Mouse (Mus musculus) forebrain, embryonic 15.5 days (tissue): ENCODE results near the gene Homer2. TPM values are rescaled to one million over a fixed set of nuclear protein-coding genes. Genes with fewer than 3 reads are reported as not detected.

ENCODE experiments used
- ATAC-seq: fragments of 200-750 bp; cut with Nextera tagmentation; replicated peaks from 2 replicates; pipeline ENCODE4 v1.8.0; 2017; ENCODE audit warnings: mild to moderate bottlenecking, moderate TSS enrichment, moderate library complexity
- H3K27ac ChIP-seq: fragments of 300-500 bp; sonication (generic); replicated peaks from 2 replicates; pipeline ENCODE4 v1.5.1; 2015; ENCODE audit warnings: mild to moderate bottlenecking, inconsistent platforms
- H3K27me3 ChIP-seq: fragments of 300-500 bp; sonication (generic); 2 replicates; pipeline ENCODE4 v1.6.1; 2015; ENCODE audit warnings: inconsistent platforms
- H3K36me3 ChIP-seq: fragments of 300-500 bp; sonication (generic); 2 replicates; pipeline ENCODE4 v1.6.1; 2015; ENCODE audit warnings: mild to moderate bottlenecking, inconsistent platforms
- H3K4me1 ChIP-seq: fragments of 300-500 bp; sonication (generic); 2 replicates; pipeline ENCODE4 v1.6.1; 2015; ENCODE audit warnings: inconsistent platforms
- H3K4me2 ChIP-seq: fragments of 300-500 bp; sonication (generic); replicated peaks from 2 replicates; pipeline ENCODE4 v1.6.1; 2015; ENCODE audit warnings: mild to moderate bottlenecking, inconsistent platforms
- H3K4me3 ChIP-seq: fragments of 300-500 bp; sonication (generic); 2 replicates; pipeline ENCODE4 v1.5.1; 2015; ENCODE audit warnings: mild to moderate bottlenecking, inconsistent platforms
- H3K9ac ChIP-seq: fragments of 300-500 bp; sonication (generic); replicated peaks from 2 replicates; pipeline ENCODE4 v1.6.1; 2015; ENCODE audit warnings: mild to moderate bottlenecking, inconsistent platforms
- H3K9me3 ChIP-seq: fragments of 300-500 bp; sonication (generic); 2 replicates; pipeline ENCODE4 v1.6.1; 2016; ENCODE audit warnings: inconsistent platforms
- WGBS: fragments of 180-500 bp; shearing (Covaris S2); methylation state at CpG from one replicate; pipeline ENCODE4 v1.1.7; 2015; ENCODE audit warnings: mixed read lengths; 5-methylcytosine and 5-hydroxymethylcytosine counted together
- polyA plus RNA-seq: library from polyadenylated mRNA; unstranded; fragments of >200 nt; fragmentation: Nextera tagmentation; extraction: Ambion mirVana; gene quantifications from 2 replicates; pipeline ENCODE4 v1.2.1, GENCODE M21; 2015

Homer2 gene
- polyA plus RNA-seq, 1 experiment from 2014 or later = 25.9 TPM

GRCm38 (mm10) chr7:81599379-81600280 is 107.7 kb downstream of the Homer2 start:
- no peak overlapping the region for H3K4me3 ChIP-seq
- 76% methylated on average over 8 of the region's 8 CpGs for WGBS
- no peak for ATAC-seq
- no peaks in the 10 kb centered on the region for H3K4me1 ChIP-seq
- H3K9ac ChIP-seq = no peak overlapping the region
- H3K9me3 ChIP-seq = no peaks in the 10 kb centered on the region
- H3K27ac ChIP-seq = no peak overlapping the region
- no peak overlapping the region for H3K4me2 ChIP-seq
- peaks cover 26% of the 10 kb centered on the region for H3K36me3 ChIP-seq
- H3K27me3 ChIP-seq = no peaks in the 10 kb centered on the region

DNA sequence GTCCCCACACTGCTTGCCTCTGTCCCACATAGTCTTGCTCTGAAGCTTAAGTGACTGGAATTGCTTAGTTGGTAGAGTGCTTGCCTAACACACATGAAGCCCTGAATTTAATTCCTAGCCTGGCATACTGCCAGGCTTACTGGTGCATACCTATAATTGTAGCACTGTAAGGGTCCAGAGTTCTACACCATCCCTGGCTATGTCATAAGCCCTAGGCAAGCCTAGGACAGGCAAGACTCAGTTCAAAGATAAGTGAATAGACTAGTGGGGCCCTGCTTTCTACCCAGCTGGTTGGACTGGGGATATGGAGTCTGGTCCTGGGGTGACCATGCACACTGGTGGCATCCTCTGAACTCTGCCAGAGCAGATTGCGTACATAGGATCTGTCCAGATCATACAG is 109.7 kb downstream of the Homer2 start:
- no peak overlapping the region for H3K27ac ChIP-seq
- no peaks in the 10 kb centered on the region for H3K27me3 ChIP-seq
- H3K4me3 ChIP-seq = no peak overlapping the region
- H3K4me2 ChIP-seq = no peak overlapping the region
- no peaks in the 10 kb centered on the region for H3K4me1 ChIP-seq
- peaks cover 33% of the 10 kb centered on the region for H3K36me3 ChIP-seq
- whole genome bisulfite sequencing = 85% methylated on average over 1 of the region's 1 CpGs
- H3K9me3 ChIP-seq = no peaks in the 10 kb centered on the region
- H3K9ac ChIP-seq = no peak overlapping the region
- ATAC-seq = no peak

GRCm38 (mm10) chr7:81596086-81596485 is 111.2 kb downstream of the Homer2 start:
- Histone ChIP-seq H3K27ac (no peak overlapping the region), H3K4me1 (no peaks in the 10 kb centered on the region), H3K27me3 (no peaks in the 10 kb centered on the region), H3K4me2 (no peak overlapping the region), H3K36me3 (peaks cover 49% of the 10 kb centered on the region), H3K9me3 (no peaks in the 10 kb centered on the region), H3K9ac (no peak overlapping the region), H3K4me3 (no peak overlapping the region)
- WGBS = 95% methylated on average over 6 of the region's 6 CpGs
- ATAC-seq = no peak

DNA sequence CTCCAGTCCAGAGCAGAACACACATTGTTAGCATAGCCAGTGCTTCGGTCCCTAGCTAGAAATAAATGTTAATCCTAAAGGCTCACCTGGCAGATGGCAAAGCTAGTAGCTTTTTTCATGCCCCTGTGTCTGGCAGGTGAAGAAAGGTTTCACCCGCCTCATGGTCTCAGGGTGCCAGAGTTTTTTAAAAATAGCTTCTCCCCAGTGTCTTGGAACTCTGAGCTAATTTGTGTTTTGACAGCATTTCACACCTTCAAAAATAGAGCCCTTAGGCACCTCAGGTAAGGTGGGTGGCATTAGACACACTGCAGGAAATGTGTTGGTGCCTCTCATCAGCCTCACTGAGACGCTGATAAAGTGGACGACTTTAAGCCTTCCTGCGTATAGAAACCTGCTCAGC is 112.3 kb downstream of the Homer2 start:
- WGBS = 89% methylated on average over 5 of the region's 5 CpGs
- ATAC-seq = no peak
- no peaks in the 10 kb centered on the region for H3K4me1 ChIP-seq
- no peak overlapping the region for H3K27ac ChIP-seq
- no peaks in the 10 kb centered on the region for H3K9me3 ChIP-seq
- no peaks in the 10 kb centered on the region for H3K27me3 ChIP-seq
- no peak overlapping the region for H3K4me3 ChIP-seq
- no peak overlapping the region for H3K4me2 ChIP-seq
- H3K36me3 ChIP-seq = peaks cover 55% of the 10 kb centered on the region
- no peak overlapping the region for H3K9ac ChIP-seq

DNA sequence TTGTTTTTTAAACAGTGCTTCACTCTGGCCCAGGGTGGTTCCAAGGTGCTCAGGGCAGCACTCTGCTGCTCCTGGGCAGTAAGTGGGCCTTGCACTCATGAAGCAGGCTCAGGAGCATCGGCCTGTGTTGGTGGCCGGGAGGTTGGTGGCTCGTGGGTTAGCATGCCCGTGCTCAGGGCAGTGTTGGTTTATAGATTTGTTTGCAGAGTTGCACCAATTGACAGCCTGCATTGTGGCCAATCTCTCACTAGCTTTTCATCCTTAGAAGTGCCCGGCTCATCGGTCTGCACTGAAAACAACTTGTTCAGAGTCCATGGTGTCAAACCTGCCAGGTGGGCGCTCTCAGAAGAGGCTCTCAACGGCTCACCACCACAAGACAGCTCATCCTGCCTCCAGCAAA is 113.9 kb downstream of the Homer2 start:
- H3K9me3 ChIP-seq = no peaks in the 10 kb centered on the region
- no peak overlapping the region for H3K4me2 ChIP-seq
- H3K36me3 ChIP-seq = peaks cover 61% of the 10 kb centered on the region
- H3K4me1 ChIP-seq = no peaks in the 10 kb centered on the region
- H3K9ac ChIP-seq = no peak overlapping the region
- no peaks in the 10 kb centered on the region for H3K27me3 ChIP-seq
- 94% methylated on average over 8 of the region's 8 CpGs for WGBS
- no peak overlapping the region for H3K4me3 ChIP-seq
- no peak overlapping the region for H3K27ac ChIP-seq
- no peak for ATAC-seq

DNA sequence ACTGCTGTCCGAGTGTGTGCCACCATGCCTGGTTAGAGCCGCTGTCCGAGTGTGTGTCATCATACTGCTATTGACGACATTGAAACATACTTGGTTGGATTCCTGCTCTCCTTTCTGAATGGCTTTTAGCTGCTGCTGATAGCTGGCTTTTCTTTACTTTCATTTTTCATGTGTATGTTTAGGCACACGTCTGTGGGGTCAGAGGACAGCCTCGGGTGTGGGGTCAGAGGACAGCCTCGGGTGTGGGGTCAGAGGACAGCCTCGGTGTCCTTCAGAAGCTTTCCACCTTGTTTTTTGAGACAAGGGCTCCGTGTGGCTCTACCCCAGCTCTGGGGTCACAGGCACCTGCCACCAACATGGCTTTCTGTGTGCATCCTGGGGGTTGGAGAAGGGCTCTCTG is 114.6 kb downstream of the Homer2 start:
- no peaks in the 10 kb centered on the region for H3K4me1 ChIP-seq
- H3K9ac ChIP-seq = no peak overlapping the region
- no peak overlapping the region for H3K4me3 ChIP-seq
- H3K36me3 ChIP-seq = peaks cover 59% of the 10 kb centered on the region
- no peaks in the 10 kb centered on the region for H3K9me3 ChIP-seq
- H3K27ac ChIP-seq = no peak overlapping the region
- H3K27me3 ChIP-seq = no peaks in the 10 kb centered on the region
- H3K4me2 ChIP-seq = no peak overlapping the region
- ATAC-seq = no peak
- WGBS = 91% methylated on average over 9 of the region's 9 CpGs

DNA sequence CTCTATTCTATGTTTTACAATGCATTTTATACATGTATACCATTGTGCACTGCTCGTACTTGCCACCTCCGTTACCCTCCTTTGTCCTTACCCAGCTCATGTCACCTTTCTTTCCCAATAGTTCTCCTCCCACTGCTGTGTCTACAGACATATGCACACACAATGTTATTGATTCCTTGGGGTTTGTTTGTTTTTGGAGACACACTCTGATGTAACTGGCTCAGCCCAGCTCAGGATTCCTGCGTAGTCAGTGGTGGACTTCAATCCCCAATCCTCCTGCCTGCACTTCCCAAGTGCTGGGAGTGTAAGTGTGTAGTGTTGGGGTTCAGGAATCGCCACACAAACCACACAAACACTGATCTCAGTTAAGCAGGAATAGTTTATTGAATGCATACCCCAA is 120.1 kb downstream of the Homer2 start:
- Histone ChIP-seq H3K27me3 (no peaks in the 10 kb centered on the region), H3K9ac (no peak overlapping the region), H3K9me3 (no peaks in the 10 kb centered on the region), H3K4me3 (no peak overlapping the region), H3K4me2 (no peak overlapping the region), H3K36me3 (peaks cover 52% of the 10 kb centered on the region), H3K4me1 (no peaks in the 10 kb centered on the region), H3K27ac (no peak overlapping the region)
- WGBS = 88% methylated on average over 4 of the region's 4 CpGs
- ATAC-seq = no peak

DNA sequence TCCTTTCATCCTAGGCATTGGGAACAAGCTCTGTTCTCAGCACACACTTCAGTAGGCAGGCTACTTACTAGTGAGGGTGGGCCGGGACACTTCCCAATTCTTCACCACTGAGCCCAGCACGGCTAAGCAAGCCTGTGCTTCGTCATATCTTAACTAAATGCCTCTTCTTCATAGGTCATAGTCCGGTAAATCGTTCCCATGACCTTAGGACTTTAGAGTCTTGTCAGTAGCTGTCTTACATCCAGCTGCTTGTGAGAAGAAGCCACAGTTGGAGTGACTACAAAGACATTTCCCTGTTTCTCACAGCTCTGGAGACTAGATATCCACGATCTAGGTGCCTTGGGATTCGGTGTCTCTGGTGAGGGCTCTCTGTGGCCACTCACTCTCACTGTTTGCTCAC is 122.0 kb downstream of the Homer2 start:
- H3K27ac ChIP-seq = no peak overlapping the region
- no peak for ATAC-seq
- H3K27me3 ChIP-seq = no peaks in the 10 kb centered on the region
- no peaks in the 10 kb centered on the region for H3K9me3 ChIP-seq
- H3K4me2 ChIP-seq = no peak overlapping the region
- peaks cover 35% of the 10 kb centered on the region for H3K36me3 ChIP-seq
- 93% methylated on average over 7 of the region's 7 CpGs for WGBS
- H3K9ac ChIP-seq = no peak overlapping the region
- no peaks in the 10 kb centered on the region for H3K4me1 ChIP-seq
- H3K4me3 ChIP-seq = no peak overlapping the region

GRCm38 (mm10) chr7:81583512-81583911 is 123.8 kb downstream of the Homer2 start:
- H3K9me3 ChIP-seq = no peaks in the 10 kb centered on the region
- WGBS = 70% methylated on average over 3 of the region's 3 CpGs
- no peak overlapping the region for H3K27ac ChIP-seq
- H3K27me3 ChIP-seq = no peaks in the 10 kb centered on the region
- H3K36me3 ChIP-seq = peaks cover 40% of the 10 kb centered on the region
- H3K4me2 ChIP-seq = no peak overlapping the region
- ATAC-seq = no peak
- no peak overlapping the region for H3K4me3 ChIP-seq
- no peaks in the 10 kb centered on the region for H3K4me1 ChIP-seq
- no peak overlapping the region for H3K9ac ChIP-seq

DNA sequence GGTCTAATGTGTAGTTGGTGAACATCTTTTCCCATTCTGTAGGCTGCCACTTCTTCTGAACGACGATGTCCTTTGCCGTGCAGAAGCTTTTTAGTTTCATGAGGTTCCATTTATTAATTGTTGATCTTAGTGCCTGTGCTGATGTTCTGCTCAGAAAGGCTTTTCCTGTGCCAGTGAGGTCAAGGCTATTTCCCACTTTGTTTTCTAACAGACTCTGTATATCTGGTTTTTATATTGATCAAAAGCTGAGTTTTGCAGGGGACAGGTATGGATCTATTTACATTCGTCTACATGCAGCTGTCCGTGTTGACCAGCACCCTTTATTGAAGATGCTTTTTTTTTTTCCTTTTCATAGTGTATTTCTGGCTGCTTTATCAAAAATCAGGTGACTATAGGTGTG is 128.0 kb downstream of the Homer2 start:
- Histone ChIP-seq H3K27ac (no peak overlapping the region), H3K9ac (no peak overlapping the region), H3K9me3 (no peaks in the 10 kb centered on the region), H3K4me3 (no peak overlapping the region), H3K27me3 (no peaks in the 10 kb centered on the region), H3K4me1 (no peaks in the 10 kb centered on the region), H3K36me3 (peaks cover 22% of the 10 kb centered on the region), H3K4me2 (no peak overlapping the region)
- no peak for ATAC-seq
- 98% methylated on average over 5 of the region's 5 CpGs for WGBS

- Histone ChIP-seq H3K4me2 (no peak overlapping the region), H3K4me1 (no peaks in the 10 kb centered on the region), H3K4me3 (no peak overlapping the region), H3K36me3 (peaks cover 22% of the 10 kb centered on the region), H3K27ac (no peak overlapping the region), H3K27me3 (no peaks in the 10 kb centered on the region), H3K9me3 (no peaks in the 10 kb centered on the region), H3K9ac (no peak overlapping the region)
- WGBS = 89% methylated on average over 7 of the region's 7 CpGs
- no peak for ATAC-seq
Observed at GRCm38 (mm10) chr7:81578413-81578812, 128.9 kb downstream of the Homer2 start.

- Histone ChIP-seq H3K36me3 (peaks cover 22% of the 10 kb centered on the region), H3K9ac (no peak overlapping the region), H3K4me3 (no peak overlapping the region), H3K9me3 (no peaks in the 10 kb centered on the region), H3K27me3 (no peaks in the 10 kb centered on the region), H3K4me1 (peaks cover 2% of the 10 kb centered on the region), H3K4me2 (no peak overlapping the region), H3K27ac (no peak overlapping the region)
- 91% methylated on average over 3 of the region's 3 CpGs for WGBS
- no peak for ATAC-seq
Observed at GRCm38 (mm10) chr7:81577872-81578271, 129.5 kb downstream of the Homer2 start.

- WGBS = 94% methylated on average over 10 of the region's 10 CpGs
- Histone ChIP-seq H3K4me1 (peaks cover 15% of the 10 kb centered on the region), H3K27ac (no peak overlapping the region), H3K4me3 (no peak overlapping the region), H3K36me3 (peaks cover 22% of the 10 kb centered on the region), H3K9ac (no peak overlapping the region), H3K4me2 (no peak overlapping the region), H3K9me3 (no peaks in the 10 kb centered on the region), H3K27me3 (no peaks in the 10 kb centered on the region)
- ATAC-seq = no peak
Observed at GRCm38 (mm10) chr7:81575606-81576005, 131.7 kb downstream of the Homer2 start.
